Mouse (Mus musculus) ZHBTc4 (cell line): ENCODE data around the gene Bloc1s6.

ENCODE experiments used
- DNase-seq: peaks from one replicate; pipeline ENCODE4 v3.0.0-alpha.2; 2011; ENCODE audit warnings: low read depth, low spot score

The Bloc1s6 gene

DNA sequence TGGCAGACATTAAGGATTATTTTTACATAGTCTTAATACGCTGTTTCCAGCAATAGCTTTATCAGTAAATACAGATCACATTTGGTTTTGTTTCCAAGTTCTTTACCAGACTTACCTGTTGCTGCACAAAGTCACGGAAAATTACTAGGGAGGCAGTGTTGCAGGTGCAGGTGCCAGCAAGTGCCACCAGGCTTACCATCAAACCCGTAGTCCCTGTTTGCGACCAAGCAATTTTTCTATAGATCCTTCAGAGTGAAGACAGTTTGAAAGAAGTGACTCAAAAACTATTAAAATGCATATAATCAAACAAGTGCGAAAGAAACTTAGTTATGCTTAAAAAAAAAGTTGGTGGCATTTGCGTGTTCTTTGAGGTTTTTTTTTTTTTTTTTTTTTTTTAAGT lies 26.2 kb downstream of the Bloc1s6 start:
- peak; percentile 6 for DNase-seq

DNA sequence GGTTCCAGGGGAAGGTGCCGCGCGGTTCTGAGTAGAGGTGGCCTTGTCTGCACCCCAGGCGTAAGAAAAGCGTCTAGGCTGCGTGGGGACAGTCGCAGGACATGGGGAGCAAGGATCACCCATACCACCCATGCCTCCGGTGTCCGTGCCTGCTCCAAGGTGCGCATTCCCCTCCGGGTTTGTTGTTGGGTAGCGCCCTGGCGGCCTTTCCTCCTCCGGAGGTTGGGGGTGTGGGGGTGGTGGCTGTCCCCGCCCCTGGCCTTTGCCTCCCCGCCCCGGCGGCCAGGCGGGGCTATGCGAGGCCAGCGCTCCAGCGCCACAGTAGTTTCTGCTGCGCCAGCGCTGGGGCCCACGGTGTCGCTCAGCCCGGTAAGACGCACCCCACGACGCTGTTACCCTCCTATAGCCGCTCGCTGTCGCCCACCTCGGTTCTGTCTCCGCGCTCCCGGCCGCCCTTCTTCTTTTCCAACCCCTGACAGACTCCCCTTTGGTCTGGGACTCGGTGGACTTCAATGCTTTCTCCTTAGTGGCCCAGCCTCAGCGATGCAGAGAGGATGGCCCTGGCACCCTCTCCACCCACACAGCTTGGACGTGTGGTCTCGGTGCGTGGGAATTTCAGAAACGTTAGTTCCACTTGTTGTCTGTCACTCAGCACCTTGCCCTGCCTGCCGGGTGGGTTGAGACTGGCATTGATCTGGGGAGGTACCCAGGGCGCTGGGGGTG lies 26.9 kb downstream of the Bloc1s6 start, which contains the start of gene Sqor:
Gene Sqor, plus strand, starts transcription at position 167 of the 723 bp plus-strand sequence.
- peak; percentile 34 for DNase-seq

DNA sequence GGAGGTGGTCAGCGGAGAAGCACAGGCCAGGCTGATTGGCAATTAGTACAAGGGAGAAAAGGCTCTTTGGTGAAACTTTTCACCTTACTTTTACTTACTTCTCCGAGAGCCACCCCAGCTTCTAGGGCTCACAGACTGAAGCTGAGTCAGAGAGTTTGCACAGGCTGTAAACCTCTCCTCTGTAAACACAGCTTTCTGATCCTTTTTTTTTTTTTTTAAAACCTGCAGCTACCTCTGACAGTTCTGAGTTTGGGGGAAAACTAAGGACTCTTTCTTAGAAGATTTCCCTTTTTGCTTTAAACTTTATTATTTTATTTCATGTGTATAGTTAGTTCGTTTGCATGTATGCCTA lies 27.5 kb downstream of the Bloc1s6 start:
- no peak for DNase-seq

DNA sequence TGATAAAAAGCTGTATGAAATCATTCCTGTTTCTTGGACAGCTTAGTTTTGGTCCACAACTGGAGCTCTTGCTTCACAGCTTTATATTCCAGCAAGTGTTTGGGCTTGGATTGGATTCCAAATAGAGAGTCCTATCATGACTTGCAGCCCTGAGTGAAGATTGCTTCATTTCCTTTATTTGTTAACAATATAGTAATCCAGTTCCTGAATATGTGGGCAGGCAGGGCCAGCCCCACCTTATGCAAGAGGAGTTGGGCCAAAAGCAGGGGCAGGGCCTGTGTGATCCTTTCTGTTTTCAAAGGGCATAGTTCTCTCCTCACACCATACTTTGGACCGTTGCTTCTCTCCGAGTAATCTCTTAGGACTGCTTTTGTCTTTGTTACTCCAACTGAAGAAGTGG lies 32.7 kb downstream of the Bloc1s6 start:
- no peak for DNase-seq

DNA sequence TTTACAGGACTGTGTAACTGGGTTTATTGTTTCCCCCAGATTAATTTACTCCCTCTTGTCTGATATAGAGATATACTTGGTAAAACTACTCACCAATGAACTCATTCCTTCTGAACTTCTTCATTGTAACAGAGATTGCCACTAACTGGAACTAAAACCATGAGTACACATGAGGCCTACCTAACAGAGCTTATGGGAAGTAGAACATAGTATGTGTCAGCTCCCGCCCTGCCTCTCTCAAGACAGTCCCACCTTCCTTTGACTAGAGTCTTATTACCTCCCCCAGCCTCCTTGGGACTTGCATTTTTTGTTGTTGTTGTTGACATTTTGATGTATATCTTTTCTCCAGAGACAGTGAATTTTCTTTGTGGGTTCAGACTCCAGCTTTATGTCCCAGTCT lies 34.6 kb downstream of the Bloc1s6 start:
- no peak for DNase-seq

DNA sequence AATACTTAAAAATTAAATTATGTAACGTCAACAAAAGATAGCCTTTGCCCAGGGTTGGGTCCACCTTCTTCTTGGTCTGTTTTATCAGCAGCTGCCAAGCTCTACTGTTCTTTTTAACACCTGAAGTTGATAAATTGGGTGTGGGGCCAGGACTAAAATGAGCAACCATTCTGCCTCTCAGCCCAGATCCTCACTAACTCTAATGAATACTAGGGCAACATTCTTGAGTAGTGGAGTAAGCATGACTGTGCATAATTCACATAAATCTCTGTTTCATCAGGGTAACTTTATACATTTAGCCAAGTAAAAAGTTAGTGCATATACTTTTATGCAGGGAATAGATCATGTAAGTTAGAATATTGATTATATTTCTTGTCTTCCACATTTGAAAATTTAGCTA lies 37.2 kb downstream of the Bloc1s6 start:
- no peak for DNase-seq

DNA sequence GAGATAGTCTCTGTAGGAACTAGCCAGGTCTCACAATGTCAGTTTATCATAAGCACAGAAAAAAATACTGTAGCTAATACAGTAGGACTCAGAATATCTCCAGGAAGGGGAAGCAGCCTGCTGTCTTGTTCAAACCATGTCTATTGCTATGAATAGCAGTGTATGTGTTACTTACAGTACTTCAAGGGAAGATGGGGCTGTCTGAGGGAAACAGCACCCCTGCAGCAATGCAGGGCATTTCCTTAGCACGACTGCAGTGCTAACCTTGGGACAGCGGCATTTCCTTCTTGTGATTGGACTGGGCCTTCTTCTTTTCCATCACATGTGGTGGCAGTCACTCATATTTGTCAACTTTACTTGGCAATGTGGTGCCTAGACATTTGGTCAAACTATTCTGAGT lies 38.5 kb downstream of the Bloc1s6 start:
- DNase-seq, result no peak

DNA sequence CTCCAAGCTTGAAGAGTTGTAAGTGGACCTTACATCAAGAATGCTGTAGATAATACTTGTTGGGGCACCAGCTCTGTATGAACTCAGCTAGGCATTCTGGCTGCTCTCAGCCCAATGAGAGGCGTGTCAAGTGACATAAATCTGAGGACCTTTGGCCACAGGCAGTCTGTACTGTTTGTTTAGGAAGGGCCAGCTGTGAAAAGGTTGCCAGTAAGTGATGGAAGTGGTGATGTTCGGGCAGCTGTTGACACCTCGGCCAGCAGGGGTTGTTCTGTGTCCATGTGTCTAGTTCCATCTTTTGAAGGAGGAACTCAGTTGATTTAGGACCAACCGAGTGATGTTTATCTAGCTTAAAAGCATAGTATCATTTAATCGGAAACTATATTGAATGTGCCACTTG lies 41.7 kb downstream of the Bloc1s6 start:
- DNase-seq, result no peak

DNA sequence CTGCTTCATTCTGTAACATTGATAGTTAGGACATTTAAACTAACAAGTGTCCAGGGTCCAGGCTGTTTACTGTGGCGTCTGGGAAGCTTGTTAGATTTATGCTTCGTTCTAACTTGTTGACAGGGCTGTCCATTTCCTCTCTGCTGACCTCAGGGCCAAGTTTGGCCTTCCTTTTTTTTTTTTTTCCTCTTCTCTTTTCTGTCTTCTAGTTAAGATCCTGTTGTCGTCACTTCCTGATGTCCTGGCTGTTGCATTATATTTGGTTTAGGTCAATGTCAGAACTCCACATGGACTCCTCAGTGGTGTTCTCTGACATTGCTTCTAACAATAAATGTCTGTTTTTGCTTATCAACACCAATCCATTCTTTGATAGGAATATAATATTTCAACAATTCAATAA lies 42.1 kb downstream of the Bloc1s6 start:
- DNase-seq, result no peak

DNA sequence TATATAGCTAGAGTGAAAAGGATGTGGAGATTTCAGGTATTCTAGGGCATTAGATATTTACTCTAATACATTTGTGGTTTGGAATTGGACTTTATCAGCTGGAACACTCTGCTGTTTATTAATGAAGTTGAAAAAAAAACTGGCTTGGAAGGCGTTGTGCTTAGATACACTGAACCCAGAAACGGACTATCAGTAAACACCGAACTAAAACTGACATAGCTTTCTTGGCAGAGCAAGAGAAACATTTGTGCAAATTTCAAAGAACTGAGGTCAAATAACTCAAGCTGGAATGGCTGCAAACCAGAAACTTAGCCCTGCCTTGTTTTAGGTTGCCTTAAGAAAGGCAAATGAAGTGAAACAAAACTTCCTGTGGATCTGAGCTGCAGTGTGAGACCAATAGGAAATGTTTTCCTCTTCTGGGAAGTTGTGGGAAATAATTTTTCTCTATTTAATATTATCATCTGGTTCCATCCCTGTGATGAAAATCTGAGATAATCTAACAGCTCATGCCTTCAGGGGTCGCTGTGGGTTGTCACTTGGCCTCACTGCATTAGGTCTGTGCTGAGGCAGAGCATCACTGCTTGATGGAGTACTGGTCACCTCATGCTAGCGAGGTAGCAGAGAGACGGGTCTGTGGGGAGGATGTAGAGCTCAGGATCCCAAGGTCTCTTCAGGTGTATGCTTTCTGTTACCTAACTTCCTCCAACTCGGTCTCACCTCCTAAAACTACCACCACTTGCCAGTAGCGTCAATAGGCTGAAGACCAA lies 43.5 kb downstream of the Bloc1s6 start:
- DNase-seq, result no peak

DNA sequence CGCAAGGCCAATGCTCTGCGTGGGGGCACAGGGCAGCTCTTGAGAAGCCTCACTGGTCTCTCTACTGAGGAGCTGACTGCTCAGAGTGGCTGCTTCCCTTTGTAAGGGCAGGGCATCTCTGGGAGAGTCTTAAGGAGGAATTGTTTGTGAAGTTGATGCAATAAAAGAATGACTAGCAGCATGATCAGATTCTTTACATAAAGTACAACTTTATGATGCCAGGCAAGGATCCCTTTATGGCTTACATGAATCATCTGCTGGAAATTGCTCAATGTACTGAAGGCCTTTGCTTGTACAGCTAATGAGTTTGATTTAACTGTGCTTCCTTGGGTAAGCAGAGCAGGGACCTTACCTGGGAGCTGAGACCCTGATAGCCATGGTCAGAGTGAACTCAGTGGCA lies 45.4 kb downstream of the Bloc1s6 start:
- no peak for DNase-seq

DNA sequence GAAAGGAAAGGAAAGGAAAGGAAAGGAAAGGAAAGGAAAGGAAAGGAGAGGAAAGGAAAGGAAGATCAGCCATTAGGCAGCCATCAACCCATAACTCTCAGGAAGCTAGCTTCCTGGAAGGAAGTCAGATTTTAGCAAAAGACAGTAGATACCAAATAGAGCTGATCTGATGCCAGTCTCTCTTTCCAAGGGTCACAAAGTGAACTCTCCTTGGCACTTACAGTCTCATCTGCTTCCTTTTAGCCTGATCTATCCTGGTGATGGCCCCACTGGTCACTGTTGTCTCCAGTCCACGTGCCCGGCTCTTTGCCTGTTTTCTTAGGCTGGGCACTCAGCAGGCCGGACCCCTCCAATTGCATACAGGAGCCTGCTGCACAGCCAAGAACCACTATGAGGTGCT lies 46.4 kb downstream of the Bloc1s6 start:
- DNase-seq, result no peak

DNA sequence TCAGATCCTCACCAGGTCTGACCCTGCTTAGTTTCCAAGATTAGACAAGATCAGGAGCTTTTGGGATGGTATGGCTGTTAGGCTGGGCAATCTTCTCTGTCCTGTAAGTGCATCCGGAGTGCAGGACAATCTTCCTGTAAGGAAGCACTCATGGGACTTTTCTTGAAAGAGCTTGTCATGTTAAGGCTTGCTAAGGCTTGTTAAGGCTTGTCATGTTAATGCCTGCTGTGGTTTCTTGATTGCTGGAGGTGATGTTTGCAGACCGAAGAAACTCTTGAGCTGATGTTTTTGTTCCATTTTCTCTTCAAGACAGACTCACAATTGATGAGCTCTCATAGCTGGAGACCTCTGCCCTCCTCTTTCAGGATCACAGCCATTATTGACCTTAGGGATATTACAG lies 47.9 kb downstream of the Bloc1s6 start:
- DNase-seq, result no peak

DNA sequence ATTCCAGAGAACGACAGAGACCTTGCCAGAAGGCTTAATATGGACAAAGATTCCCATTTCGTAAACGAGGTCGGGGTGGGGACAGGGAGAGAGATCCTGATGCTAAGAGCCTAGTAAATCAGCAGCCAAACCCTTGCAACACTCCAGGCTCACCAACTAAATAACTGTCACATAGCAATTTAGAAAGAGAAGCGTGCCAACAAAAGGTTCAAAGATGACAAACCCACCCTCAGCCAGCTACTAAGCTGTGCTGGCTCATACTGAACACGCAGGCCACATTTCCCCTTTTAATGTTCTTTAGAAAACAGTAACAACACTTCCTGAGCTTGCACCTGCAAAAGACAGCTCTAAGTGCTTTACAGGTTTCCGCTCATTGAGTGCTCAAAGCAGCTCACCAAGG lies 51.0 kb downstream of the Bloc1s6 start:
- no peak for DNase-seq

DNA sequence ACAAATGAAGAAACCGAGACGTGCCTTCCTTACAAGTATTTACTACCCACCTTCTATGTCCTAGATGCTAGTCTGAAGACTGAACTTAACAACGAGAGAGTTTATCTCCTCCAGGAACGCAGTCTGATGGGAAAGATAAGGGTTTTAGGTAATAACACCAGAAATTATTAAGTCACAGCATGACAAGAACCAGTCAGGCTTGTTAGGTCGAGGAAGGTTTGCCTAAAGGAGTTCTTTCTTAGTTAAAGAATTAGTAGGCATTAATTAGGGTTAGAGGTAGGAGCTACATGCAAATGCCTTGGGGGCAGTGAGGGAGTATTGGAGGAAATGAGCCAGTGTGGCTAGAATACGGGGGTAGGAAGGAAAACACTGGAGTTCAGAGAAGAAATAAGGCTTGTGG lies 51.4 kb downstream of the Bloc1s6 start:
- DNase-seq, result no peak
